Mouse (Mus musculus) heart, postnatal 4 days (tissue): ENCODE measurements around the gene Msh3. TPM values are rescaled to one million over a fixed set of nuclear protein-coding genes. Genes with fewer than 3 reads are reported as not detected.
"Not testable (repeated sequence)": the region's sequence is repeated elsewhere in the genome, so short reads cannot be mapped to it uniquely, and the experiment has no call there.

Experiments used
- DNase-seq: peaks from one replicate; pipeline ENCODE4 v3.0.0; 2021
- total RNA-seq, 2 experiments: library from RNA; stranded (reverse); gene quantifications; 2 replicates each; pipeline ENCODE4 v1.2.3; 2021

The Msh3 gene
- total RNA-seq, 2 experiments from 2014 or later: 14.2 to 14.5 TPM

- no peak for DNase-seq
Measured at GRCm38 (mm10) chr13:92247576-92247975, 107.2 kb downstream of the Msh3 start.

GRCm38 (mm10) chr13:92246966-92247365 lies 107.8 kb downstream of the Msh3 start:
- no peak for DNase-seq

- DNase-seq: no peak
Measured at GRCm38 (mm10) chr13:92244731-92245130, 110.1 kb downstream of the Msh3 start.

GRCm38 (mm10) chr13:92241426-92241825 lies 113.4 kb downstream of the Msh3 start:
- no peak for DNase-seq

- DNase-seq: no peak
Measured at GRCm38 (mm10) chr13:92237887-92238286, 116.9 kb downstream of the Msh3 start.

GRCm38 (mm10) chr13:92237016-92237415 lies 117.8 kb downstream of the Msh3 start:
- no peak for DNase-seq

- DNase-seq: no peak
Measured at GRCm38 (mm10) chr13:92232076-92232938, 122.5 kb downstream of the Msh3 start.

- DNase-seq: no peak
Measured at GRCm38 (mm10) chr13:92228037-92228436, 126.8 kb downstream of the Msh3 start.

- no peak for DNase-seq
Measured at GRCm38 (mm10) chr13:92223567-92223966, 131.2 kb downstream of the Msh3 start.

- DNase-seq: no peak
Measured at GRCm38 (mm10) chr13:92222763-92223162, 132.0 kb downstream of the Msh3 start.

- DNase-seq: no peak
Measured at GRCm38 (mm10) chr13:92219774-92220173, 135.0 kb downstream of the Msh3 start.

- no peak for DNase-seq
Measured at GRCm38 (mm10) chr13:92217216-92217615, 137.6 kb downstream of the Msh3 start.

- no peak for DNase-seq
Measured at GRCm38 (mm10) chr13:92196860-92197259, 157.9 kb downstream of the Msh3 start.

GRCm38 (mm10) chr13:92193806-92194205 lies 161.0 kb downstream of the Msh3 start:
- not testable (repeated sequence) for DNase-seq

GRCm38 (mm10) chr13:92172686-92173085 lies 182.1 kb downstream of the Msh3 start:
- not testable (repeated sequence) for DNase-seq

Other genes with a start within 250 kb of the Msh3 start
- gene Rasgrf2, start 223.3 kb downstream of the Msh3 start, total RNA-seq: 1 to 10 TPM; 1.2 to 1.3 TPM
- gene Gm20379, start 49.0 kb downstream of the Msh3 start, total RNA-seq: not detected
- gene Dhfr, start 277 bp downstream of the Msh3 start, total RNA-seq: 1 to 10 TPM; 7.9 to 8.4 TPM
- under 1 TPM; 0.07 to 0.19 TPM for gene Ankrd34b, start 70.9 kb upstream of the Msh3 start, total RNA-seq
- gene Fam151b, start 129.0 kb upstream of the Msh3 start, total RNA-seq: 1 to 10 TPM; 2.6 to 3.4 TPM
- gene Zfyve16, start 175.9 kb upstream of the Msh3 start, total RNA-seq: 10 to 100 TPM; 19.2 to 20.3 TPM
- gene Spz1, start 221.2 kb upstream of the Msh3 start, total RNA-seq: not detected